Mouse (Mus musculus) intestine, postnatal 0 days (tissue): ENCODE data around the gene Mcur1. TPM values are rescaled to one million over a fixed set of nuclear protein-coding genes. Genes with fewer than 3 reads are reported as not detected.

Experiments used
- ATAC-seq: fragments of 200-750 bp; cut with Nextera tagmentation; 2 replicates; pipeline ENCODE4 v1.8.0; 2017; ENCODE audit warnings: mild to moderate bottlenecking, moderate TSS enrichment, moderate library complexity
- H3K27ac ChIP-seq: fragments of 300-500 bp; sonication (generic); 2 replicates; pipeline ENCODE4 v1.5.1; 2014; ENCODE audit warnings: mild to moderate bottlenecking, low read depth, low read length, moderate library complexity
- H3K27me3 ChIP-seq: fragments of 300-500 bp; sonication (generic); replicated peaks from 2 replicates; pipeline ENCODE4 v1.6.1; 2014; ENCODE audit warnings: low read length, mixed read lengths; ENCODE audit not compliant: control insufficient read depth, insufficient read depth
- H3K36me3 ChIP-seq: fragments of 300-500 bp; sonication (generic); 2 replicates; pipeline ENCODE4 v1.6.1; 2014; ENCODE audit warnings: mild to moderate bottlenecking, moderate library complexity; ENCODE audit not compliant: control insufficient read depth, insufficient read depth
- H3K4me1 ChIP-seq: fragments of 300-500 bp; sonication (generic); replicated peaks from 2 replicates; pipeline ENCODE4 v1.6.1; 2014; ENCODE audit warnings: antibody characterized with exemption, low read length, mixed read lengths; ENCODE audit not compliant: control insufficient read depth, insufficient read depth
- H3K4me2 ChIP-seq: fragments of 300-500 bp; sonication (generic); replicated peaks from 2 replicates; pipeline ENCODE4 v1.6.1; 2014; ENCODE audit warnings: low read depth, mild to moderate bottlenecking, moderate library complexity
- H3K4me3 ChIP-seq: fragments of 300-500 bp; sonication (generic); 2 replicates; pipeline ENCODE4 v1.5.1; 2014; ENCODE audit warnings: low read depth, low read length
- H3K9ac ChIP-seq: fragments of 300-500 bp; sonication (generic); 2 replicates; pipeline ENCODE4 v1.6.1; 2014; ENCODE audit warnings: mild to moderate bottlenecking, low read depth, low read length
- H3K9me3 ChIP-seq: fragments of 300-500 bp; sonication (generic); 2 replicates; pipeline ENCODE4 v1.6.1; 2016; ENCODE audit warnings: mixed run types; ENCODE audit not compliant: control insufficient read depth
- CTCF ChIP-seq: sonication (generic); IDR thresholded peaks from 2 replicates; pipeline ENCODE4 v1.5.1; 2016; ENCODE audit warnings: low read depth, mild to moderate bottlenecking, control low read depth, antibody characterized with exemption, moderate library complexity
- WGBS: fragments of 180-500 bp; shearing (Covaris S2); extraction: QIAGEN DNeasy Blood & Tissue Kit; methylation state at CpG from one replicate; pipeline ENCODE4 v1.1.7; 2014; 5-methylcytosine and 5-hydroxymethylcytosine counted together
- polyA plus RNA-seq: library from polyadenylated mRNA; unstranded; fragments of >200 nt; fragmentation: Nextera tagmentation; extraction: Ambion mirVana; gene quantifications from 2 replicates; pipeline ENCODE4 v1.2.1, GENCODE M21; 2015

The Mcur1 gene
- polyA plus RNA-seq, result 15.4 TPM in 2 replicates

DNA sequence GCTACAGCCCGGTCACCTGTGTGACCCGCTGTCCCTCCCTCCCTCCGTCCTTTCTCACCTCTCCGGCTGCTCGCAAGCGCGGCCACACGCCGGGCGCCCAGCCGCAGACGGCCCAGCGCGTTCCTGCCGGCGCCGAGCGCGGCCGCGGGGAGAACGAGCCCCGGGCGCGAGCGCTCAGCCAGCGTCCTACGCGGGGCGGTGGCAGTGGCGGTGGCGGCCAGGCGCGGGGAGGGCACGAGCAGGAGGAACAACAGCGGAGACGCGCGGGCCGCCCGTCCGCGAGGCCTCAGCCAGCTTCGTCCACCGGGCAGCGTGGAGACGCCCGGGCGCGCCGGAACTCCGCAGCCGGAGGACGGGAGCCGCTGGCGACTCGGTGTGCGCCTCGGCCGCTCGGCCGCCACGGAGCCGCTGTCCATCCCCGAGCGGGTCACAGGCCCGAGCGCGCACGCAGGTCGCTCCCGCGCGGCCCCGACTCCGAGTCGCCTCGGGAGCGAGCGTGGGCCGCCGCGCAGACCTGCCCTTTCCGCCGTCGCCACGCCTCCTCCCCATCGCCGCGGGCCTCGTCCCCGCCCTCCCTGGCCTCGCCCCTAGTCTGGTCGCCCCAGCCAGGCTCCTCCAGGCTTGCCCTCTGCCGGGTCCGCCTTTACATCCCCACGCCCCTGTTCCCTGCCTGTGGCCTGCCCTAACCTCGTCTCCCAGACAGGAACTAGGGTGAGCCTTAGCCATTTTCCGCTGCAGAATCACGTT is at the start of gene Mcur1:
TSS of gene Mcur1 (minus strand) at position 481 of the 747 bp plus-strand sequence.
- Histone ChIP-seq H3K9me3 (no peaks in the 10 kb centered on the region), H3K4me3 (peak within 1 kb of the TSS; percentile 73), H3K27ac (peak within 1 kb of the TSS; percentile 96), H3K36me3 (no peaks in the 10 kb centered on the region), H3K4me1 (peaks cover 6% of the 10 kb centered on the region; the same call in 1 of the 2 replicates), H3K9ac (peak within 1 kb of the TSS; percentile 84), H3K27me3 (no peaks in the 10 kb centered on the region), H3K4me2 (peak within 1 kb of the TSS; percentile 94)
- under 1% methylated on average over 81 of the region's 100 CpGs for WGBS
- peak; percentile 98 for ATAC-seq
- peak; percentile 14; the same call in 1 of the 2 replicates for TF ChIP-seq CTCF

DNA sequence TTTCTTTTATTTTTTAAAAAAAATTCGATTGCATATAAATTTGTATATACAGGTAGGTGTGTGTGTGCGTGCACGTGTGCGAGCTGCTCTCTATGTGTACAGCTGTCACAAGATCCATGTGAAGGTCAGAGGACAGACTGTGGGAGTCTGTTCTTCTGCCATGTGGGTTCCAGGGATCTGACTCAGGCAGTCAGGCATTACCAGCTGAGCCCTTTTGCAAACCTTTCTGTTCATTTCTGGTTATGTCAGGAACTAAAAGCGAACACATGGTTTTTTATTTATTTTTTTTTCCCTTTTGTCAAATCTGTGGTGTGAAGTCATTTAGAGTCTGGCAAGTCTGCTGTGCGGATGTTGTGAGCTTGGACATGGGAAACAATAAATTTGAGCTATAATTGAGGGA is 48.9 kb upstream of the Mcur1 start:
- no peak overlapping the region for H3K4me3 ChIP-seq
- TF ChIP-seq CTCF, result no peak
- WGBS, result 82% methylated on average over 6 of the region's 6 CpGs
- H3K27ac ChIP-seq, result no peak overlapping the region
- ATAC-seq, result no peak
- H3K36me3 ChIP-seq, result no peaks in the 10 kb centered on the region
- H3K9ac ChIP-seq, result no peak overlapping the region
- no peaks in the 10 kb centered on the region for H3K4me1 ChIP-seq
- H3K9me3 ChIP-seq, result no peaks in the 10 kb centered on the region
- H3K4me2 ChIP-seq, result no peak overlapping the region
- no peaks in the 10 kb centered on the region for H3K27me3 ChIP-seq

DNA sequence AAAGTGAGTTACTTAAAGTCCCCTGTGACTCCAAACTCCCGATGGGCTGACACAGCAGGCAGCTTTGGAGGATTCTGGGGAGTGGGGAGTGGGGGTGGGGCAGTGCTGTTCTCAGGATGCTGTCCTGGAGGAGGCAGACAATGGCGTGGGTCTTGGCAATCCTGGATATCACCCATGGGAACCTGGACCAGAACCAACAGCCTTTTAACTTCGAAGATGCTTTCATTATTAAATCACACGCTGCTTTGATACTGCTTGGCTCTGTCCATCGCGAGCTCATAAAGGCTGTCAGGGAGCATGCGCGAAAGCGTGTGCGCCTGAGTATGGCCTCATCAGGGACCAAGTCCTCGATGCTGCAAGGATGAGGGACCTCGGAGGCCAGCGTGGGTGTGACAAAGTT is 43.1 kb upstream of the Mcur1 start:
- Histone ChIP-seq H3K36me3 (no peaks in the 10 kb centered on the region), H3K27me3 (no peaks in the 10 kb centered on the region), H3K4me2 (no peak overlapping the region), H3K4me1 (no peaks in the 10 kb centered on the region), H3K27ac (no peak overlapping the region), H3K9ac (no peak overlapping the region), H3K9me3 (no peaks in the 10 kb centered on the region), H3K4me3 (no peak overlapping the region)
- WGBS, result 67% methylated on average over 13 of the region's 13 CpGs
- ATAC-seq, result no peak
- no peak for TF ChIP-seq CTCF

DNA sequence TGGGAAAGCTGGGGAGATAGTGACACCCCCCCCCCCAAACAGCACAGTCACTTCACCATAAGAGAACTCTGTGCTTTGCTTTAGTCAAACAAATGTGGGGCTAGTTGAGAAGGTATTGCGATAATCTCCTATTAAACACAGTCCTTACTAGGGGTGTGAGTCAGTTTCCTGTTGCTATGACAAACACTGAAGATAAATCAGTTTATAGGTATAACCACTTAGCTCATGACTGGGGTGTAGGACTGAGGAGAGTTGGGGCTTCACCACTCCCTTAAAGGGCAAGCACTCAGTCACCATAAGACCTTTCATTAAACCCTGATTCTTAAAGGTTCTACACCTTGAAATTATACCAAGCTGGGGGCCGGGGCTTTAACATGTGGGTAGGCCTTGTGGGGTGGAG is 42.4 kb upstream of the Mcur1 start:
- 84% methylated on average over 2 of the region's 2 CpGs for WGBS

DNA sequence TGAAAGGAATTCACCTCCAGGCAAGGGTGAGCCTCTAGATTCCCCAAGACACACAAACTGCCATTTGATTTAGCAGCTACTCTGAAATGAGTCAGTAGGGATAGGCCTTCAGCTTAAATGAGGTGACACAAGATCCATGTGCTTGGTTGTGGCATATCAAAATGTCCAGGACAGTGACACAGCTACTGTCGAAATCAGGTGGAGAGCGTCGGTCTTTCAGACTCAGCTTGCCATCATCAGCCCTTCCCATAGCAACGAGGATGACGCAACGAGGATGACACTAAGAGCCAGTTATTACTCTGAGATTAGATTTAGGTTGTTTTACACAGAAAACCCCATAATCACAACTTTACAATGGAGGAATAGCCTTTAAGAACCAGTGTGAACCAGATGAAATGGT is 41.0 kb upstream of the Mcur1 start:
- H3K27ac ChIP-seq, result no peak overlapping the region
- no peak for ATAC-seq
- H3K4me2 ChIP-seq, result no peak overlapping the region
- no peaks in the 10 kb centered on the region for H3K36me3 ChIP-seq
- no peak overlapping the region for H3K4me3 ChIP-seq
- no peak for TF ChIP-seq CTCF
- no peak overlapping the region for H3K9ac ChIP-seq
- H3K4me1 ChIP-seq, result no peaks in the 10 kb centered on the region
- H3K9me3 ChIP-seq, result no peaks in the 10 kb centered on the region
- H3K27me3 ChIP-seq, result no peaks in the 10 kb centered on the region
- WGBS, result 93% methylated on average over 6 of the region's 6 CpGs

More for the DNA sequence above, 42.4 kb upstream of the Mcur1 start:
- no peak for ATAC-seq
- Histone ChIP-seq H3K4me2 (no peak overlapping the region), H3K4me3 (no peak overlapping the region), H3K27me3 (no peaks in the 10 kb centered on the region), H3K36me3 (no peaks in the 10 kb centered on the region), H3K4me1 (no peaks in the 10 kb centered on the region), H3K9me3 (no peaks in the 10 kb centered on the region), H3K9ac (no peak overlapping the region), H3K27ac (no peak overlapping the region)
- TF ChIP-seq CTCF, result no peak

DNA sequence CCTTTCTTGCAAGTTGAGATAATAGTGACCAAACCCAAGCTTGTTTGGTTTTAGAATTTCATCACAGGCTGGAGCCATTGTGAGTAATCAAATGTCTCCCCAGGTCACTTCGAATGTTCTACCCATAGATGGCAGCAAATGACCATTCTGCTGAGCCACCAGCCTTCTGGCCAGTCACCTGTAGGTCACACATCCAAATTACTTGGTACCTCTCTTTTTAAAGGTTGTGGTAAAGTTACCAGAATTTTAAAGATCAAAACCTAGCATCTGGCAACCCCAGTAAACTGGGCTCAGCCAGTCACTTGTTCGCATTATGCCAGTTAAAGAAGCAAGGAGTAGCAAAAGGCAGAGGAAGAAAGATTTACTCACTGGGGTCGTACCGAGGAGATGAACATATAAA is 35.9 kb upstream of the Mcur1 start:
- Histone ChIP-seq H3K27ac (no peak overlapping the region), H3K9ac (no peak overlapping the region), H3K9me3 (no peaks in the 10 kb centered on the region), H3K36me3 (no peaks in the 10 kb centered on the region), H3K4me3 (no peak overlapping the region), H3K4me2 (no peak overlapping the region), H3K27me3 (no peaks in the 10 kb centered on the region), H3K4me1 (no peaks in the 10 kb centered on the region)
- TF ChIP-seq CTCF, result peak; percentile 91
- ATAC-seq, result no peak
- 56% methylated on average over 4 of the region's 4 CpGs for WGBS
